Mouse (Mus musculus) myocyte (in vitro differentiated cells): ENCODE measurements around the gene Eif5b.

ENCODE experiments used
- CEBPB ChIP-seq: IDR thresholded peaks from 2 replicates; pipeline ENCODE4 v1.6.1; 2011; ENCODE audit warnings: mild to moderate bottlenecking, moderate library complexity; ENCODE audit not compliant: poor library complexity, insufficient read depth, severe bottlenecking
- POLR2A ChIP-seq: IDR thresholded peaks from one replicate; pipeline ENCODE4 v1.6.1; 2011; ENCODE audit warnings: low read depth, mild to moderate bottlenecking, control low read depth, moderate library complexity; ENCODE audit not compliant: insufficient read length
- POLR2AphosphoS2 ChIP-seq: IDR thresholded peaks from one replicate; pipeline ENCODE4 v1.6.1; 2011; ENCODE audit warnings: low read depth, control low read depth; ENCODE audit not compliant: insufficient read length
- USF1 ChIP-seq: IDR thresholded peaks from one replicate; pipeline ENCODE4 v1.6.1; 2011; ENCODE audit warnings: low read depth, mild to moderate bottlenecking, control low read depth, moderate library complexity

DNA sequence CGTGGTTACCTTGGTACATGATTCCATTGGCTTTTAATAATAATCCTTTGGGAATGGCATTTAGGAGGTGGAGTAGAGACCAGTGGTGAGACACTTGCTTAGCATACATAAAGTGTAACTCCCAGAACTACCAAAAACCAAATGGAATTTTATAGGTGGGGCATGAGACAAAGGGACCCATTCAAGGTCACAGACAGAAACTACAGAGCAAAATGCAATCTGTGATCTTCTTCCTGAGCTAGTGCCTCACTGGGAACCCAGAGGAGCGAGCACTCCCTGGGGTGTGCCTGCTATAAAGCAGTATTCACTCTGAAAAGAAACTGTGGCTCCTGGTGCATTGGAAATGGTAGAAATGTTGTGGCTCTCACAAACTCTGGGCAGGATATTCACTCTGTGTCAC is 48.9 kb upstream of the Eif5b start:
- no peak for TF ChIP-seq POLR2A
- no peak for TF ChIP-seq POLR2AphosphoS2
- TF ChIP-seq CEBPB = no peak
- TF ChIP-seq USF1 = no peak
